Mouse (Mus musculus) layer of hippocampus, adult 18-20 months (tissue): ENCODE data around the gene Lpar1. TPM values are rescaled to one million over a fixed set of nuclear protein-coding genes. Genes with fewer than 3 reads are reported as not detected.
"Not testable (repeated sequence)": the region's sequence is repeated elsewhere in the genome, so short reads cannot be mapped to it uniquely, and the experiment has no call there.

Experiments used
- DNase-seq, 2 experiments: peaks; one replicate each; pipeline ENCODE4 v3.0.0; 2022; ENCODE audit warnings: low spot score in 2 of 2
- total RNA-seq, 2 experiments: library from RNA; stranded (reverse); gene quantifications; 2 replicates each; pipeline ENCODE4 v1.2.3; 2021

The Lpar1 gene
- total RNA-seq, 2 experiments from 2014 or later: 18.0 to 21.2 TPM

- peak in 1 of 2 experiments; percentile 24 for DNase-seq
Measured at GRCm38 (mm10) chr4:58546441-58547272, 7.0 kb downstream of the Lpar1 start.

- no peak for DNase-seq
Measured at GRCm38 (mm10) chr4:58545888-58546432, 7.7 kb downstream of the Lpar1 start.

- DNase-seq: no peak
Measured at GRCm38 (mm10) chr4:58543171-58543570, 10.5 kb downstream of the Lpar1 start.

DNA sequence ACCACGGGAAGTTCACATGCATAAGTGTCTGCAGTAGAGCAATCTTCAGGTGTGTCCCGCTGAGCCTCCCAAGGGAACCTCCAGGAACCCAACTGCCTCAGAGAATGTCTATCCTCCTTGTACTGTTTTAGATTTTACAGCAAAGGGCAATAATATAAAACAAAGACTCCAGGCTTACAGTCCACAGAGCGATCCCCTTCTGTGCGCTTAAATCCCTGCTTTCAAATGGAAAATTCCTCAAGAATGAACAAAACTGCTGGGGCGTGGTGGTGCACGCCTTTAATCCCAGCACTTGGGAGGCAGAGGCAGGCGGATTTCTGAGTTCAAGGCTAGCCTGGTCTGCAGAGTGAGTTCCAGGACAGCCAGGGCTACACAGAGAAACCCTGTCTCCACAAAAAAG, 11.0 kb downstream of the Lpar1 start:
- DNase-seq: not testable (repeated sequence)

- DNase-seq: no peak
Measured at GRCm38 (mm10) chr4:58540841-58541240, 12.9 kb downstream of the Lpar1 start.

DNA sequence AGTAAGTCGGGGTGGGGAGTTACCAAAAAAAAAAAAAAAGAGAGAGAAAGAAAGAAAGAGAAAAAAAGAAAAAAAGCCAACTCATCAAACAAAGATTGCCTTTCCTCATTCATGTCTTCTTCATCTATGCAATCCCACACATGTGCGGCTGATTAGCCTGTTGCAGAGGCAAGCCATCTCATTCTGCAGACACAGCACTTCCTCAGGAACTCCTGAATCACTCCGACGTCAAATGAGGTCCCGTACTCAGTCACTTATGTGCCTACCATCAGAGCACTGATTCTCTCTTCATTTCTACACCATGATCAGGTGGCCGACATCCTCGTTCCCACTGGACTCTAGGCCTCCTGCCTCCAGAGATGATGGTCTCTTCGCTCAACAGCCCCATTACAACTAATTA, 13.3 kb downstream of the Lpar1 start:
- no peak for DNase-seq

DNA sequence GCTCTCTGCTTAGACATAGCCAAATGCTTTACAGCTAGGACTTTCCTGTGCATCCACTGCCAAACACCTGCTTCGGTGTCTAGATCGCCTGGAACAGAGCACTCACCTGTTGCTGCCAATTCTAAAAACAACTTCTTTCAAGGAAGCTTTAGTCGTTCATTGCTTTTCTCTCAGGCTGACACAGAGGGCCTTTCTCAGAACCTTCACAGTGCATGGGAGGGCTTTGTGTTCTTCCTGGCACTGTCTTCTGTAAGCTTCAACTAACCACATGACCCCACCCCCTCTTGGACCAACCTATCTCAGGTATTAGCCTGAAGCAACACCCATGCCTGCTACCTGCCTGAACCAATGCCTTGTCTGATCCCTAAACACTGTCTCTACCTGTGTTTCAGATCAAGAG, 15.0 kb downstream of the Lpar1 start:
- DNase-seq: no peak

GRCm38 (mm10) chr4:58535754-58536153, 17.9 kb downstream of the Lpar1 start:
- DNase-seq: no peak

DNA sequence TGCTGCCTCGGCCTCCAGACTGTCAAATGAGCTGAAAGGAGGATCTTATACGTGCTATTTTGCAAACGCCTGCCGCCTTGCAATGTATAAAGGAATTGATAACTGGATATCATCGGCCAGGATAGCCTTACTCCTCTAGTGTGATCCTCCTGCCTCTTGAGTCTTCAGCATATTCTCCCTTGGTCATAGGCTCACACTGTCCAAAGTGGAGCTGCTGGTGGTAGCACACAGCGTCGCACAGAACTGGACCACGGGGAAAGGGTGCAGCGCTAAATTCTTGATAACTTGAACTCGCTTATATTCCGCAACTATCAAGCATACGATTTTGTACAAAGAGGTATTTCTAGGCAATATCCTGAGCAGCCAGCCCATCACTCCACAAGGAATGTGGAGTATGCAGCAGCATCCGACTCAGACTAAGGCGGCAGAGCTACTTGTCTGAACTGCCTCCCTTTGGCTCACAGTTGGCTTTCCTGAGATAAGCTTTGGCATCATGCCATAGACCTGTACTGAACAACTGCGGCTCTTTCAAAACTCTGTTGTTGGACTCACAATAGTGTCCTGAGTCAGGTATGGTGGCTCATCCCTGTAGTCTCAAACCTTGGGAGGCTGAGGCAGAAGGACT, 18.9 kb downstream of the Lpar1 start:
- no peak for DNase-seq

GRCm38 (mm10) chr4:58534141-58534571, 19.5 kb downstream of the Lpar1 start:
- DNase-seq: no peak

DNA sequence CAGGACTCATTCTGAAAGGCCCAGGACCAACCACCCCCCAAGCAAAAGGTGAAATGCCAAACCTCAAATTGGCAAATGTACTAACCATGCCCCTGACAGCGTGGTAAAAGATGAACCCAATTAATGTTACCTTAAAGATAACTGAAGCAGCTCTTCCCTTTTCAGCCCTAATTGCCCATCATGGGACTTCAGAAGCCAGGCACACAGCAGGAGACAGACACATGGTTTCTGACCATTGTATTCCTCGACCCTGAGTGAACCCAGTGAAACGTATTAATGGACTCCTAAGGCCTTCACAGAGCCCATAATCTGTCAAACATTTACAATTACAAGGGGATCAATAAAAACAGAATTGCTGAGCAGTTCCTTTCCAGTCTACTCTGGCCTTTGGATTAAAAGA, 20.2 kb downstream of the Lpar1 start:
- no peak for DNase-seq

DNA sequence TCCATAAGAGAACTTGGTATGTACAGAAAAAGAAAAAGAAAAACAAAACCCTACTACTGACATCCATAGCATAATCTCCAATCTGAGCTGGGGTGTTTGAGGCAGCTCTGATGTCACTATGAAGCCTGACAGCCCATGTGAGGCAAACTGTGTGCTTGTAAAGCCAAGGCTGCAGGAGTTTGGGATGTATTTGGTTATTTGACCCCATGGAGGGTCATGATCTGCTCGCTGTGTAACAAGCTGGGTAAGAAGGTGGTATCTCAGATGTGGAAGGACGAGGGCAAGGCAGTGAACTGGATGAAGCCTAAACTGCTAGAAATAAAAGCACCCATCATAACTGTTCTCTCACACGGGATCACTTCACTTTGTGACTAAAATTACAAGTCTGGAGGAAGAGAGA, 21.4 kb downstream of the Lpar1 start:
- DNase-seq: no peak

DNA sequence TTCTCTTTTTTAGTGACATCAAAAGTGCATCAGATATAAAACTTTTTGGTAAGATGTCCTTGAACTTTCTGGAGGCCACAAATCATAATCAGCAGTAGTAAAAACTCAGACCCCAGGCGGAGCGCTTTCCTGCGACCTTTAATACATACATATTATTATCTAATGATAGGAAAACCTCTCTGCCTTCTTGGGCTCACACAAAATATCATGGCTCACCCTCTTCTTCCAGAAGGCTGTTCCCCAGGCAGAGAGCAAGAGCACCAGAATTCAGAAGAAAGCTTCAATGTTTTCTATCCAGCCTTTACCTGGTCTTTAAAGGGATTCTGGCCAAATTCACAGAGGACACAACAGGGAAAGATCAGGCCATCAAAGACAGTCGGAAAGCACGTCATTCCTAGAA, 23.0 kb downstream of the Lpar1 start:
- DNase-seq: no peak

GRCm38 (mm10) chr4:58530279-58530678, 23.4 kb downstream of the Lpar1 start:
- DNase-seq: no peak

DNA sequence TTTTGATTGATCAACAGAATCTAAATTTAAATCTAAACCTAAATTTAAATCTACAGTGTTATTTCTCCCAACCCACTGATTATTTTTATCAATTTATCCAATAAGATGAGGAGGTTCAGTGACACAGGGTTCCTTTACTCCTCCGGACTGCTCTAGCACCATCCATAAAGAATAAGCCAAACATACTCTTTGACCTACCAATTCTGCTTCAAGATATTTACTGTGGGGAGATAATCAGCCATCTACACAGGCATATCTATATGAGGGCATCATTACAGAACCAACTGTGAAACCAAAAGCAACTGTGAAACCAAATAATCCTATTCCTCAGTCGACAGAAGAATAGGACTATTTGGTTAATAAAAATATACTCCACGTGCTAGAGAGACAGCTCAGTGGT, 25.8 kb downstream of the Lpar1 start:
- DNase-seq: no peak

- DNase-seq: no peak
Measured at GRCm38 (mm10) chr4:58521137-58521536, 32.6 kb downstream of the Lpar1 start.

DNA sequence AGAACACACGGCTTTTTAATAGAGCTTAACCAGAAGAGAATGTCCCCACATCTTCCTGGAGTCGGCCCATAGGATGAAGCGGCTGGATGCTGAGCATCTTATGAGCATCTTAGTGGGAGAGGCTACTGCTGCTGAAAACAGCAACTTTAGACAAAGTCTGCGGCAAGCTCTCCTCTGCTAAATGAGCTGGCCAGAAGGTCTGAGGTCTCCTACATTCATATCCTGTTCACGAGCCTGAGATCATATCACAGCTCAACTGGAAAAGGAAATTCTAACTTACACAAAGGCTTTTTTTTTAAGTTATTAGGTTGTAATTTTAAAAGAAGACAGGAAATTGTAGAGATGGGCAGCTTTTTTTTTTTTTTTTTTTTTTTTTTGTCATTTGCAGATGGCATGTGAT, 33.2 kb downstream of the Lpar1 start:
- no peak for DNase-seq

DNA sequence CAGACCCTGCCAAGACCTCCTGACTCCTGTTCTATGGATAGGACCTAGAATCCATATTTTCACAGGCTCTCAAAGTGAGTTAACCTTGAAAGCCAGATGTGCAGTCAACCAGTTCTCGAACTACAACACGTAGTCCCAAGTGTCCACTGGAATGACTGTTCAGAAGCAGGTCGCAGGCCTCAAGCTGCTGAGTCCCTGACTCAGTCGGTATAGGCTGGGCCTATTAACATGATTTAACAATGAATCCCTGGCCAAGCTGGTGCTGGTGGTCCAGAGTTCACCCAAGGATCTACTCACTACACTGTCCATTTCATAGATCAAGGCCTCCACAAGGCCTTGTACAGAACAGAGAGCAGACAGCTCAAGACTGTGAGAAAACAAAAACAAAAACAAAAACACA, 33.8 kb downstream of the Lpar1 start:
- no peak for DNase-seq

DNA sequence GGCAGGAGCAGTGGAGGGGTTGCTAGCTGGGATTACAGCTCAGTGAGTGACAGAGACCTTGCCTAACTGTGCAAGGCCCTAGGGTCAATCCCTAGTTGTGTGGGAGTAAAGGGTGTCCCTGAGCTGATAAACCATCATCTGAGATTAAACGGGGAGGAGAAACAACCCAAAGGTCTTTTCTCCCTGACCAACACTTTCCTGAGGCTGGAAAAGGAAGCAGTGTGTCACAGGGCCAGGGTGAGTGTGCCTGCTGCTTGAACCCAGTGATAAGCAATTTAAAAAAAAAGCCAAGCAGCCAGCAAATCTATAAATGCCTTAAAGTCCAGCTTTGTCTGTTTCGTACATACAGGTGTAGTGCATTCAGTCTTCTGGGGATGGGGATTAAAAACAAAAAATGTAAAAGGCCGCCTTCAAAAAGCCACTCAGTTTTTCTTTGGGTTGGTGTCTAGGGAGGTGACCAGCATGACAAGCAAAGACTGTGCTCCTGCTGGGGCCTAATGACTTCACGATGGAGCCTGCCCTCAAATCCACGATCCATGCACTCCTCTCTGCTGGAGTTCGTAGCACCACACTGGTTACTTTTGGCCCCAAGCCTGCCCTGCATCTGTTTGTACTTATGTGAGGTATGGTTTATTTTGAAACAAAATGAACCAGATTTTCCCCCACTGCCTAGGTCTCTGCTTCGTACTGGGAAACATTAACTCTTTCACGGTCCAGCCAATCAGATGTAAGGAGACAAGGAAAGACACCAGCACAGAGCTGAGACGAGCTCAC, 35.3 kb downstream of the Lpar1 start:
- peak in 1 of 2 experiments; percentile 8 for DNase-seq

DNA sequence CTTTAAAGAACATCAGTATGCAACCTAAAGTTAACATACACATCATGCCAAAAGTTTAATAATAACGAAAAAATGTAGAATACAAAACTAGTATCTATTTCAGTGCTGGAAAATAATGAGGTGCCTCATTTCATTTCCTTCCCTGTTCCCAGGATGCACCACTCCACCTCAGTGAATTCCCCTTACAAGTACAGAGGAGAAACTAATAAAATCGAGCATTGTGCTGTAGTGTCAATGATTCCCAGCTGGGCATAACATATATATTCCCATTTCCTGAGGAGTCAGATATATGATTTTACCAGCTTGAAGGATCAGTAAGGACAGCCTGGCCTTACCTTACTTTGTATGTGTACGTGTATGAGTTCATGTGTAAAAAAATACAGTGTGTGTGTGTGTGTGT, 36.9 kb downstream of the Lpar1 start:
- DNase-seq: no peak

- DNase-seq: no peak
Measured at GRCm38 (mm10) chr4:58516221-58516620, 37.5 kb downstream of the Lpar1 start.

DNA sequence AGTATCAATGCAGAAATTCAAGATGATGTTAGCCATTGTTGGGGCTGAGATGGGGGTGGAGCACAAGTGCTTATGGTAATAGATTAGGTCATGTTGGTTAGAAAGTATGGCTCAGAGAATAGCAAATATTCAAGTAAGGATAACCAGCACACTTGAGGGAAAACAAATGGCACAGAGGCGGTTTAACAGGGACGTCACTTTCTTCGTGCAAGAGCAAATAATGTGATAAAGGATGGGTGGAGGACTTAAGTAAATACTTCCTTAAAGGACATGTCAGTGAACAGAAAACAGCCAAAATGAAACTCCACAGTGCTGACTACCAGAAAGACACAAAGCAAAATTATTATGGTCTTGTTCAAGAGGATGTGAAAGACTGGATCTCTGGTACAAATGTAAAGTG, 42.1 kb downstream of the Lpar1 start:
- no peak for DNase-seq
